ENCODE assay signal across 8 mouse cellular contexts in the genomic region with DNA sequence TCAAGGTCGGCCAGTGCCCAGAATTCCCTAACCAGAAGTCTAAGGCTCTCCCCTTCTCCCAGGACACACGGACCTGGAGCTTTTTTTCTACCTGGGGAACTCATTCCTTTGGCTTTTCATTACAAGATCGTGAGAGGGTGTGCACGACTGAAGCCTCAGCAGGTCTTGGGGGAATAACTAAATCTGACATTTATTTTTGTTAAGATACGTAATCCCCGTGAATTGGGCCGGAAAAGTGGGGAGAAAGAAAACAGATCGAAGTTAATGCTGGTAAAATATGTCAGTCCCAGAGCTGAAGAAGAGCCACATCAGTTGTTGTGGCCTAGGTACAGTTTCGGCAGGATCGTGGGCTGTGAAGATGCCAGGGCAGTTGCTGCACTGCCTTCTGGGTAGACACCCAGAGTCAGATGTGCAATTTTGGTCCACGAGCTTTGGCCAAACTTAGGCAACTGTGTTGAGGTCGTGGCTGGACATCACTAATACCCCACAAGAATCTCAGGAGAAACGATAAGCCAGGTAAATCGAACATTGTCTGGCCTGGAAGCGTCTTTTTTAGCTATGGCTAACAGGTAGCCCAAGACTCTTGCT. TPM values are rescaled to one million over a fixed set of nuclear protein-coding genes. Genes with fewer than 3 reads are reported as not detected.
A peak's percentile ranks its signal among the peaks of the same experiment; 100 is the strongest.
DNase-seq lines count a peak whose midpoint lies in the region; ATAC-seq and TF ChIP-seq lines count a peak whose summit lies in the region.

No protein-coding gene starts in this region.

- no peak for DNase-seq in heart, adult 9 months (ENCODE audit: low spot score in 2 of 2)
- DNase-seq in MEL (ENCODE audit: low read depth, low spot score): peak; percentile 18
- DNase-seq in stomach, postnatal 0 days (ENCODE audit: low spot score): no peak
- DNase-seq in natural killer cell, adult 2 months (ENCODE audit: low spot score in 2 of 2): no peak

- H3K4me2 ChIP-seq in heart, embryonic 11.5 days: peak overlapping the region; percentile 84
- H3K4me2 ChIP-seq in forebrain, embryonic 12.5 days: peak overlapping the region; percentile 66
- H3K4me2 ChIP-seq in limb, embryonic 15.5 days: peak overlapping the region; percentile 73
- peak overlapping the region; percentile 90 for H3K4me2 ChIP-seq in stomach, postnatal 0 days (replicated peaks; ENCODE audit: low read depth)

- H3K27me3 ChIP-seq in heart, embryonic 11.5 days (ENCODE audit: control insufficient read depth, insufficient read depth, low read length): no peaks in the 10 kb centered on the region
- H3K27me3 ChIP-seq in MEL (ENCODE audit: control insufficient read depth in 1 of 2, insufficient read depth in 2 of 2, low read length in 2 of 2): no peaks in the 10 kb centered on the region
- H3K27me3 ChIP-seq in forebrain, embryonic 12.5 days: 0 out of 2 replicates have a peak, but pooled peaks cover 7% of the 10 kb centered on the region
- no peaks in the 10 kb centered on the region for H3K27me3 ChIP-seq in limb, embryonic 15.5 days
- H3K27me3 ChIP-seq in stomach, postnatal 0 days (ENCODE audit: control insufficient read depth, insufficient read depth, low read length): no peaks in the 10 kb centered on the region

- 29% methylated on average over 15 of the region's 15 CpGs for WGBS in heart, embryonic 11.5 days (ENCODE audit: insufficient replicate concordance)
- 31% methylated on average over 15 of the region's 15 CpGs for WGBS in forebrain, embryonic 12.5 days
- WGBS in limb, embryonic 15.5 days: 23% methylated on average over 15 of the region's 15 CpGs
- 28% methylated on average over 15 of the region's 15 CpGs for WGBS in stomach, postnatal 0 days

- no peak for TF ChIP-seq POLR2A in MEL (IDR thresholded peaks at IDR 0.05; ENCODE audit: control insufficient read depth in 1 of 2, insufficient read depth in 1 of 2, low read depth in 1 of 2, low read length in 2 of 2, poor library complexity in 1 of 2)

- peak overlapping the region; percentile 62; the same call in 1 of the 2 replicates for H3K27ac ChIP-seq in heart, embryonic 11.5 days (ENCODE audit: low read depth, low read length)
- no peak overlapping the region for H3K27ac ChIP-seq in MEL (ENCODE audit: control insufficient read depth, low read depth, low read length)
- H3K27ac ChIP-seq in forebrain, embryonic 12.5 days: peak overlapping the region; percentile 72
- peak overlapping the region; percentile 81 for H3K27ac ChIP-seq in limb, embryonic 15.5 days
- H3K27ac ChIP-seq in stomach, postnatal 0 days (replicated peaks): peak overlapping the region; percentile 72

- H3K36me3 ChIP-seq in heart, embryonic 11.5 days (ENCODE audit: control insufficient read depth, insufficient read depth, low read length): no peaks in the 10 kb centered on the region
- no peaks in the 10 kb centered on the region; a peak in 2 of 4 replicates for H3K36me3 ChIP-seq in MEL (ENCODE audit: control insufficient read depth in 1 of 2, insufficient read depth in 2 of 2, low read length in 2 of 2)
- H3K36me3 ChIP-seq in forebrain, embryonic 12.5 days (replicated peaks): no peaks in the 10 kb centered on the region
- H3K36me3 ChIP-seq in limb, embryonic 15.5 days: no peaks in the 10 kb centered on the region
- H3K36me3 ChIP-seq in stomach, postnatal 0 days (ENCODE audit: control insufficient read depth, insufficient read depth, low read length): no peaks in the 10 kb centered on the region

- ATAC-seq in heart, embryonic 11.5 days (replicated peaks; ENCODE audit: insufficient number of reproducible peaks, low FRiP score, low TSS enrichment): no peak
- no peak for ATAC-seq in forebrain, embryonic 12.5 days (ENCODE audit: low FRiP score)
- ATAC-seq in limb, embryonic 15.5 days (ENCODE audit: insufficient number of reproducible peaks, low FRiP score, low TSS enrichment, low read depth): no peak
- no peak for ATAC-seq in stomach, postnatal 0 days (ENCODE audit: low FRiP score, low TSS enrichment)
- ATAC-seq in monocyte, adult 5-6 weeks (replicated peaks; ENCODE audit: insufficient number of reproducible peaks, low FRiP score, low TSS enrichment, poor library complexity, severe bottlenecking): no peak

- H3K9ac ChIP-seq in heart, embryonic 11.5 days (ENCODE audit: low read depth, low read length): peak overlapping the region; percentile 92
- peak overlapping the region; percentile 77 for H3K9ac ChIP-seq in MEL (ENCODE audit: control insufficient read depth, low read depth, low read length, poor library complexity, severe bottlenecking)
- H3K9ac ChIP-seq in forebrain, embryonic 12.5 days: peak overlapping the region; percentile 69
- peak overlapping the region; percentile 76 for H3K9ac ChIP-seq in limb, embryonic 15.5 days
- H3K9ac ChIP-seq in stomach, postnatal 0 days (ENCODE audit: low read length): peak overlapping the region; percentile 81

- no peaks in the 10 kb centered on the region for H3K9me3 ChIP-seq in heart, embryonic 11.5 days (replicated peaks; ENCODE audit: control insufficient read depth, low read length)
- no peaks in the 10 kb centered on the region for H3K9me3 ChIP-seq in MEL (replicated peaks; ENCODE audit: insufficient read depth, low read length)
- no peaks in the 10 kb centered on the region for H3K9me3 ChIP-seq in forebrain, embryonic 12.5 days
- no peaks in the 10 kb centered on the region for H3K9me3 ChIP-seq in limb, embryonic 15.5 days
- H3K9me3 ChIP-seq in stomach, postnatal 0 days (ENCODE audit: control insufficient read depth, low read length): no peaks in the 10 kb centered on the region

- H3K79me2 ChIP-seq in MEL (ENCODE audit: control insufficient read depth, insufficient read depth, low read length, poor library complexity): peaks cover 4% of the 10 kb centered on the region; the same call in 1 of the 2 replicates

- peaks cover 18% of the 10 kb centered on the region for H3K4me1 ChIP-seq in heart, embryonic 11.5 days (ENCODE audit: control insufficient read depth, insufficient read depth, low read length)
- H3K4me1 ChIP-seq in MEL (ENCODE audit: control insufficient read depth in 1 of 2, insufficient read depth in 2 of 2, low read length in 2 of 2): peaks cover 4 to 11% of the 10 kb centered on the region in 2 experiments; a peak in 3 of 4 replicates
- H3K4me1 ChIP-seq in forebrain, embryonic 12.5 days: peaks cover 25% of the 10 kb centered on the region
- H3K4me1 ChIP-seq in limb, embryonic 15.5 days: peaks cover 24% of the 10 kb centered on the region
- peaks cover 7% of the 10 kb centered on the region; the same call in 1 of the 2 replicates for H3K4me1 ChIP-seq in stomach, postnatal 0 days (replicated peaks; ENCODE audit: control insufficient read depth, insufficient read depth)

- no peak for TF ChIP-seq RAD21 in MEL (IDR thresholded peaks at IDR 0.05; ENCODE audit: low read depth, low read length)

- H3K4me3 ChIP-seq in heart, embryonic 11.5 days (ENCODE audit: low read depth, low read length): peak overlapping the region; percentile 85
- H3K4me3 ChIP-seq in MEL (ENCODE audit: control insufficient read depth in 1 of 2, insufficient read depth in 1 of 2, low read depth in 2 of 2, low read length in 2 of 2): peak overlapping the region; percentile 82 to 94
- H3K4me3 ChIP-seq in forebrain, embryonic 12.5 days (replicated peaks): peak overlapping the region; percentile 77
- H3K4me3 ChIP-seq in limb, embryonic 15.5 days: peak overlapping the region; percentile 86
- H3K4me3 ChIP-seq in stomach, postnatal 0 days (ENCODE audit: low read depth, low read length): peak overlapping the region; percentile 86

- no peak for TF ChIP-seq CTCF in MEL (IDR thresholded peaks at IDR 0.05 in 2 of 3, conservative IDR thresholded peaks at IDR 0.05 in 1 of 3; ENCODE audit: control insufficient read depth in 1 of 3, insufficient read depth in 1 of 3, low read depth in 2 of 3, low read length in 3 of 3, poor library complexity in 1 of 3, severe bottlenecking in 1 of 3)
- TF ChIP-seq CTCF in stomach, postnatal 0 days (IDR thresholded peaks at IDR 0.05; ENCODE audit: low read depth): no peak

- no peak for TF ChIP-seq EP300 in MEL (IDR thresholded peaks at IDR 0.05; ENCODE audit: low read depth in 1 of 2, low read length in 2 of 2)
- no peak for TF ChIP-seq EP300 in stomach, postnatal 0 days (optimal IDR thresholded peaks at IDR 0.05)

TF ChIP-seq in MEL, 35 proteins besides CTCF, POLR2A, EP300 and RAD21 (continues in another document):
- TF ChIP-seq MXI1 (IDR thresholded peaks at IDR 0.05; ENCODE audit: low read depth, low read length): no peak
- TF ChIP-seq NELFE (IDR thresholded peaks at IDR 0.05; ENCODE audit: low read depth, low read length): no peak; the same call in 1 of the 2 replicates

RNA-seq across cellular contexts. Expression of a gene that starts 0.7 kb away (rescaled TPM):
- polyA plus RNA-seq in heart, embryonic 11.5 days (2014; fragmentation: Nextera tagmentation; extraction: Ambion mirVana): 14.7 and 15.4 TPM in 2 replicates
- total RNA-seq in MEL (2012; rRNA removed): 4.8 and 4.9 TPM in 2 replicates
- polyA plus RNA-seq in MEL (2012; ENCODE audit: insufficient read depth in 1 of 2, insufficient read length in 2 of 2, low read depth in 1 of 2, low replicate concordance in 2 of 2, missing spikeins in 1 of 2): 1 to 10 TPM in 1 of 2 experiments, not detected in 1; 8.7 TPM
- 27.2 and 28.1 TPM in 2 replicates for polyA plus RNA-seq in forebrain, embryonic 12.5 days (2016; fragmentation: Nextera tagmentation; extraction: Ambion mirVana)
- 17.5 and 20.8 TPM in 2 replicates for polyA plus RNA-seq in limb, embryonic 15.5 days (2015; fragmentation: Nextera tagmentation; extraction: Ambion mirVana)
- 5.4 and 7.8 TPM in 2 replicates for polyA plus RNA-seq in stomach, postnatal 0 days (2015; fragmentation: Nextera tagmentation; extraction: Ambion mirVana)
- 1.1 to 4.7 TPM (median 2.1 TPM) in 3 replicates for total RNA-seq in monocyte, adult 5-6 weeks (2017)

RNA-seq across cellular contexts. Expression of a gene that starts 49.5 kb away (rescaled TPM):
- 17.3 and 17.8 TPM in 2 replicates for polyA plus RNA-seq in heart, embryonic 11.5 days (2014; fragmentation: Nextera tagmentation; extraction: Ambion mirVana)
- 0.85 and 1.0 TPM in 2 replicates for total RNA-seq in MEL (2012; rRNA removed)
- 1 to 10 TPM in 1 of 2 experiments, not detected in 1; 5.7 TPM for polyA plus RNA-seq in MEL (2012; ENCODE audit: insufficient read depth in 1 of 2, insufficient read length in 2 of 2, low read depth in 1 of 2, low replicate concordance in 2 of 2, missing spikeins in 1 of 2)
- polyA plus RNA-seq in forebrain, embryonic 12.5 days (2016; fragmentation: Nextera tagmentation; extraction: Ambion mirVana): 22.1 and 22.7 TPM in 2 replicates
- polyA plus RNA-seq in limb, embryonic 15.5 days (2015; fragmentation: Nextera tagmentation; extraction: Ambion mirVana): 23.6 and 25.4 TPM in 2 replicates
- polyA plus RNA-seq in stomach, postnatal 0 days (2015; fragmentation: Nextera tagmentation; extraction: Ambion mirVana): 24.2 and 29.5 TPM in 2 replicates
- 5.4 to 17.3 TPM (median 17.0 TPM) in 3 replicates for total RNA-seq in monocyte, adult 5-6 weeks (2017)

RNA-seq across cellular contexts. Expression of a gene that starts 51.9 kb away (rescaled TPM):
- 0.41 and 0.54 TPM in 2 replicates for polyA plus RNA-seq in heart, embryonic 11.5 days (2014; fragmentation: Nextera tagmentation; extraction: Ambion mirVana)
- not detected in 2 replicates for total RNA-seq in MEL (2012; rRNA removed)
- not detected for polyA plus RNA-seq in MEL (2012; ENCODE audit: insufficient read depth in 1 of 2, insufficient read length in 2 of 2, low read depth in 1 of 2, low replicate concordance in 2 of 2, missing spikeins in 1 of 2)
- polyA plus RNA-seq in forebrain, embryonic 12.5 days (2016; fragmentation: Nextera tagmentation; extraction: Ambion mirVana): 0.40 and 0.53 TPM in 2 replicates
- 0.25 and 0.31 TPM in 2 replicates for polyA plus RNA-seq in limb, embryonic 15.5 days (2015; fragmentation: Nextera tagmentation; extraction: Ambion mirVana)
- polyA plus RNA-seq in stomach, postnatal 0 days (2015; fragmentation: Nextera tagmentation; extraction: Ambion mirVana): 0.04 and 0.07 TPM in 2 replicates
- total RNA-seq in monocyte, adult 5-6 weeks (2017): 0.10 to 2.7 TPM (median 0.39 TPM) in 3 replicates
